Mouse (Mus musculus): ENCODE measurements around the gene Zfp606.
A peak's percentile ranks its signal among the peaks of the same experiment; 100 is the strongest.

Zfp606 gene

DNA sequence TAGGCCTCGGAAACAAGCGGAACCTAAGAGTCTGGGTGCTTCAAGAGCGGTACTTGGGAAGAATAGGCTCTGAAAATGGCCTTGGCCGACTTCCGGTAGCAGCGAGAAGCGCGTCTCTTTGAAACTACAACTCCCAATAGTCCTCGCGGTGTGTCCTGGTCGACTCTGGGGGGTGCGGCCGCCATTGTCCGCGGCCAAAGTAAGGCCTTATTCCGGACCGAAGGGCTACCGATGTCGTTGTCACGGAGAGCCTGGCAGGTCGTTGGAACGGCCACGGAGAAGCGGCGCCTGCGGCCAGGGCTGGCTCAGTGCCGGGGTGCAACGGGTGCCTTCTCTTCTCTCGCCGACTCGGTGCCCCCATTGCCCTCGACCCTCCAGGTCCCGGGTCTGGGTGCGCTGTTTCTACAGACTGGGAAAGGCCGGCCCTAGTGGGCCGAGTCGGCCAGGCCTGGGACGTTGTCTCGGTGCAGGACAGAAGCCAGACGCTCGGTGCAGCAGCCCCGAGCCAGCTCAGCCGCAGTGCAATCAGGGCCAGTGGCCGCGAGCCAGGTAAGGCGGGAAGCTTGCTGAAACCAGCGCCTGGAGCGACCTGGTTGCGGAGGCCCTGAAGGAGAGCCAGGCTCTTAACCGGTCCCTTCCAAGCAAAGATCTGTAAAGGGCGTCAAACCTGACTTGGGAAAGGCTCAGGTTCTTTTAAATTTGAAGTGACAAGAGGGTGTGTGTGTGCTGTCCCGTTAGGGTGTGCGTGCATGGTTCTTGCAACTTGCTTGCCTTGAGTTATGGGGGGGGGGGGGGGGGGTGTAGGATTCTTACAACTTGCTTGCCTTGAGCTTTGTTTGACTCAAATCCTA lies at the start of gene Zfp606:
TSS of gene Zfp606 (plus strand) at position 136 of the 851 bp plus-strand sequence.
- DNase-seq (ENCODE audit: low spot score in 2 of 2): peak; percentile 59 to 67

DNA sequence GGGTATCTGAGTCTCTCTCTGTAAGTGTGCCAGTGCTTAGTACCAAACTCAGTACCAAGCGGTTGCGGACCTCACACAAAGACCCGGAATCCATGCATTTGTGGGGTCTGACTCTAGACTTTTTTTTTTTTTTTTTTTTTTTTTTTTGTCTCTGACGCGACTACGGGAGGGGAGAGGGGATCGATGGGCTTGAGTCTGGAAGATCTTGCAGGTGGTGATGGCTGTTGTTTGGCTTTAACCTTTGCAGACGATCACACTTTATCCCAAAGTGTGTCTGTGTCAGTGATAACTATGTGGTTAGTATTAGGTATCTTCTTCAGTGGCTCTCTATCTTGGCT lies 885 bp downstream of the Zfp606 start:
- DNase-seq (ENCODE audit: low spot score in 2 of 2): no peak

DNA sequence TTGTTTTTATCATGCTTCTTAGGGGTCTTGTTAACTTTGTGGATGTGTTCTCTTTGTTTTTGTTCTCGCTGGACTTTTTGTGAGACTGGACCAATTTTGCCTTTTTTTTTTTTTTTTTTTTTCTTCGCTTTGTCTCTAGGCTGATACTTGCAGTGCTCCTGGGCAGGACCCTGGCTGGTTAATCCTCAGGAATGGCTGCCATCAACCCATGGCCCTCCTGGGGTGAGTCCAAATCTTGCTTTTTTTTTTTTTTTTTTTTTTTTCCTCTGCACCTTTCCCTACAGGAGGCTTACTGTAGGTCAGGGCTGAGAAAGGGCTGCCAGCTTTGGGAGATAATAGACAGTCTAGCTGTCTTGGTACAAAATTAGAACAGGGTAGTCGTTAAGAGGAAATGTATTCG lies 1.4 kb downstream of the Zfp606 start:
- no peak for DNase-seq (ENCODE audit: low spot score in 2 of 2)

DNA sequence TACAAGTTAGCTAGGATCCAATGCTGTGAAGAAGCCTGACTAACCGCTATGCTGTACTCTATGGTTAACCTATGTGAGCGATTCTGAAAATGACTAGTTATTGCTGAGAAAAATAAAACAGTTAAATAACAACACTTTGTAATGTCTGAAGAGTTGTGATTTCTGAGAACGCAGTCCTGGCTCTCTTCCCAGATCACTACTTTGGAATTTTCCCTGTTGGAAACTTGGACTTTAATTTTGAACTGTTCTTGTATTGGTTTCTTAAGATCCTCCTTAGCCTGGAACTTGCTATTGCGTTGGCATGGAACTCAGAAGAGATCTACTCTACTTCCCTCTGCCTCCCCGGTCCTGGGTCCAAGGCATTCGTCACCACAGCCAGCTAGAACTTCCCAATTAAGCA lies 5.7 kb downstream of the Zfp606 start:
- DNase-seq (ENCODE audit: low spot score in 2 of 2): no peak

DNA sequence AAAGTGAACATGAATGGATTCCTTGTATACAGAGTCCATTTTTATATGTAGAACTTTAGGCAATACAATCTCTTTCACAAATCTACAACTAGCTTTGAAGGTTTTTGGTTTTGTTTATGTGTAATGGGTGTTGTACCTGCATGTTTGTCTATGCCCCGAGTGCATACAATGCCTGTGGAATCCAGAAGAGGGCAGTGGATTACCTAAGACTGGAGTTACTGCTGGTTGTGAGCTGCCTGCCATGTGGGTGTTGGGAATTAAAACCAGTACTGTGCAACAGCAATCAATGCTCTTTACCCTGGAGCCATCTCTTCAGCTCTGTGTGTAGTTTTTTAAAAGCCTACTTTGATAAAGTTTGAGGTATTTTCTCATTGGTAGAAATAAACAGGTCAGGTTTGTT lies 7.9 kb downstream of the Zfp606 start:
- no peak for DNase-seq (ENCODE audit: low spot score in 2 of 2)

DNA sequence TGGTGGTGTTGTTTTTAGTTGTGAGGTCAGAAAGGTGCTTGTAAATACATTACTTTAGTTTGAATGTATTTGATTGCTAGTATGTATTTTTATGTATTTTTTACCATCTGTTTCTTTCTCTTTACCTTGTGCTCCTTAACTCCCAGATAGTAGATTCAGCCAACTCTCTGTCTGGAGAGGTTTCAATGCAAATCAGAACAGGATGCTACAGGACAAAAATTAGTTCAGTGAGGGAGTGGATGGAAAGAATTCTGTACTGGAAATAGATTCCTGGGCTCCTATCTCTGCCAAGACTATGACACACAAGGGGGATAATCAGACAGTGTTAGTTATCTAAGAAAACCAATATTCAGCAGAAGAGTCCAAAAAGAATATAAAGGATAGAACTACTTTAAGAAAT lies 8.6 kb downstream of the Zfp606 start:
- DNase-seq (ENCODE audit: low spot score in 2 of 2): no peak

DNA sequence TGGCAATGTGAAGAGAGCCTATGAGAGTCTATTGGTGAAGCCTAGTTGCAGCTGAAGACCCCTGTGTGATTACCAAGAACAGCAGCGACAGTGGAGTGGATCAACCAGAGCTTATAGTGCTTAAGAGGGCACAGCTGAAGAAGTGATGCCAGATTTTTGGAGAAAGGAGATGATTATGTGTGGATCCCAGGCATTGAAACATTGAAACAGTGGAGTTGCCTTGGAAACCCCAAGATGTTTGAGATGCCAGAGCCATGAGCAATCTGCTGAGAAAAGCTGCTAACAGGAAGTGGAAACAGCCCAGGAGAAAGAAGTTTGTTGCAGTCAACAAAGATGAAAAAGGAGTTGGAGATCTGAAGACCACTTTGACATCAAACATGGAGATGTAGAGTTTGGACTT lies 32.8 kb downstream of the Zfp606 start:
- DNase-seq (ENCODE audit: low spot score in 2 of 2): no peak

DNA sequence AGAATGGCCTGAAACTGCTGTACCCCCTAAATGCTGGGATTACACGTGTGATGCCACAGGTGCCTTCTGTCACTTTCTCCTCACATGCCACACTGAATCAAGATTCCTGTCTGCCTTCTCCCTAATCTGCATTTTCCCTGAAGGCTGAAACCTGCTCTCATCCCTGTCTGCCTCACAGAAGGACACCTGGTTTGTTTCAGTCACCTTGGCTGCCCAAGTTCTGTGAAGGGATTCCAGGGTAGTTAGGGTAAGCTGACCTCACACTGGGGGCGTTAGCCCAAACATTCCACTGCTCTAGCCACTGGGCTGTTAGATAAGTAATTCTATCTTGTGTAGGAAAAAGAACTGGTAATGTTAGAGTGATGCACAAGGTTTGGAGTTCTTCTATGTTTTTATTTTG lies 34.1 kb downstream of the Zfp606 start, which contains the start of gene 2900092C05Rik:
TSS of gene 2900092C05Rik (plus strand) at position 301 of the 400 bp plus-strand sequence.
- no peak for DNase-seq (ENCODE audit: low spot score in 2 of 2)
